Mouse (Mus musculus): Measurements from ENCODE around the gene Olfr694.

DNA sequence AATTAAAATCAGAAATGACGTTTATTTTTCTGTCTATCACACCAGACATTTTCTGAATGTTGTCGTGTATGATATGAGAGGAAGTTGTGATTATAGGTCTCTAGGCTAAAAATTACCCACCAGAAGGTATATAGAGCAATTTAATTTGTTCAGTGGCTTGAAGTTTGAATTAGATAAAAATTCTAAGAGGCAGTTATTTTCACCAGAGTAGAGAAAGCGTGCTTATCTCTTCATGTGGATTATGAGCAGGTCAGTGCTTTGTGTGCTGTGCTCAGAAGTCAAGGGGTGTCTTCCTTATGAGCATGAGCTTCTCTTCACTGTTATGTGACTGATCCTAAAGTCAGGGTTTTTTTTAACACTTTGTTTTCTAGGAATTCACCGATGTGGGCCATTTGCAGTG, 56.1 kb downstream of the Olfr694 start:
- no peak for TF ChIP-seq CTCF (IDR thresholded peaks at IDR 0.05; ENCODE audit: low read depth, low read length)
- TF ChIP-seq POLR2AphosphoS5 (IDR thresholded peaks at IDR 0.05; ENCODE audit: insufficient replicate concordance, low read depth, low read length), result no peak
- no peak for TF ChIP-seq TAL1 (conservative IDR thresholded peaks at IDR 0.05; ENCODE audit: low read depth, low read length)
